Mouse (Mus musculus): ENCODE data around the gene Rplp2. TPM values are rescaled to one million over a fixed set of nuclear protein-coding genes. Genes with fewer than 3 reads are reported as not detected.
"Not testable (repeated sequence)": the region's sequence is repeated elsewhere in the genome, so short reads cannot be mapped to it uniquely, and the experiment has no call there.

Gene Rplp2
- 2,028 and 2,062 TPM in 2 replicates for polyA plus RNA-seq (2015; fragmentation: Nextera tagmentation; extraction: Ambion mirVana)

DNA sequence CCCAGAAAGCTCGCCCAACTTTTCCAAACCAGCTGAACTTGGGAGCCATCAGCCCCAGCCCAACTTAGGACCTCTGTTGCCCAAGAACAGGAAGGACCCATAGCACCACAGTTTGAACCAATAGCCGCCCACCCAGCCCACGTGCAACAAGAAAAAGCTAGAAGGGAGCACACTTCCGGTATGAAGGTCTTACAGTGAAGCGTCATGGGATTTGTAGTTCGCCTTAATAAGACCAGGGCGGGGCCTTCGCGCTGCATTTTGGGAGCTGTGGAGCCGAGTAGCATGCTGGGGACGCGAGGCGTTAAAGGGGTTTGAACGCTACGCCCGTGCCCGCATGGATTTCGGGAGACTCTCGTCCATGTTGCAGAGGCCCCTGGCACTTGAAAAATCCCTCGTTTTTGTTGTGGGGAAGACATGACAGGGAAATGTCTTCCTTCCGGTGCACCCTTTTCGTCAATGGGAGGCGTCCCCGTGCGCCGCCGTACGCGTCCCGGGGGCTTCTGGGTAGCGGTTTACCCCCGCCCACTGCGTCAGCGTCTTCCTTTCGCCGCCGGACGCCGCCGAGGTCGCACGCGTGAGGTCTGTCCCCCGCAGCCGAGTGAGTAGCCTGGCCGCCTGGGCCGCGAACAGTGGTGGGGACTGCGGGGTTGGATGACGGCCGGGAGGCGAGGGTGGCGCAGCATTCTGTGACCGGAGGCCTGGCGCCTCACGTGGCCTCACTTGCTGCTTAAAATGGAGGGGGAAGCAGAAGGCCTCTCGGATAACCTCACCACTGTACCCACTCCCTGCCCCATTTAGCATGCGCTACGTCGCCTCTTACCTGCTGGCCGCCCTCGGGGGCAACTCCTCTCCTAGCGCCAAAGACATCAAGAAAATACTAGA is at the start of gene Rplp2:
TSS of gene Rplp2 (plus strand) at position 261 of the 882 bp plus-strand sequence.
- DNase-seq (ENCODE audit: low spot score): peak; percentile 94

DNA sequence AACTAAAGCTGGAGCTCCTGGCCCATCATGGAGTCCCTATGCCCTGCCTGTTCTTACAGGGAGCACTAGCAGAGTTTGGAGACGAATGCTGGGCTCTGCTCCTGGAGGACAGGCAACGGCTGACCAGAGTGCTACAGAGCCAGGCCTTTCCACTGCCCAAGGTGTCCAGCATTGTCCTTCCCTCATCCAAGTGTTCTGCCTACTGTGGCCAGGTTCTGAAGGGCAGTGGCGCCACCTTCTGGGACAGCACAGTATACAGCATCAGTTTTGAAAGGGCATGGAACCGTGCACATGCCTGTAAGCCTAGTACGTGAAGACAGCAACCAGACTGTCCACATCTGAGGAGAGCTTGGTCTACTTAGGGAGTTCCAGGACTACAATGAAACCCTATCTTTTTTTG is 43.9 kb upstream of the Rplp2 start:
- DNase-seq (ENCODE audit: low spot score): peak; percentile 60

DNA sequence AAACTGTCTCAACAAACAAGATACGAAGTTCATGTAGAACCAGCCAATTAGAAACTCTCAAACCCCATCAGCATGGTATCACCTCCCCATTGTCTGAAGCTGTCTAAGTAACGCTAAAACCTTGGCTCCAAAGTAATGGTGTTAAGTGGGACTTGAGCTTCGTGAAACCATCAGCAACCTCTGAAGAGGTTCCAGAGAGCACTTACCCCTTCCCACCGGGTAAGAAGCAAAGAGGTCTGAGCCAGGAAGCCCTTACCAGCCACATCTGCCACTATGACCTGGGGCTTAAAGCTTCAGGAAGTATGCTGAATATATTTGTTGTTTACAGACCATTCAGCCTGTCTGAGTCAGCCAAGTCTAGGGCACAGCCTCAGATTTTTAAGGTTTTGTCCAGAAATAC is 41.7 kb upstream of the Rplp2 start:
- DNase-seq (ENCODE audit: low spot score): no peak

DNA sequence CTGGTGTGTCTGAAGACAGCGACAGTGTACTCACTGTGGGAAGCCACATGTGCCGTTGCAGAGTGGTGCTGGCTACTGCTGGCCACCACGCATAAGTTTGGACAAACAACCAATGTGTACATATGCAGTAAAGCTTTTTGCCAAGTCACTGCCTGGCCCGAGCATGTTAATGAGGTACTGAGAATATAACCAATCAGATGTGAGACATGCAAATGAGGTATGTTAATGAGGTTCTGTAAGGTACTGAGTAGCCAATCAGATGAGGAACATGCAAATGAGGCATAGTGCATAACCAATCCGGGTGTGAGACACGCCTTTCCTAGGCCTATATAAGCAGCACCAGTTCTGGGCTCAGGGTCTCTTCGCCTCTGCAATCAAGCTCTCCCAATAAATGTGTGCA is 39.5 kb upstream of the Rplp2 start:
- not testable (repeated sequence) for DNase-seq (ENCODE audit: low spot score)

DNA sequence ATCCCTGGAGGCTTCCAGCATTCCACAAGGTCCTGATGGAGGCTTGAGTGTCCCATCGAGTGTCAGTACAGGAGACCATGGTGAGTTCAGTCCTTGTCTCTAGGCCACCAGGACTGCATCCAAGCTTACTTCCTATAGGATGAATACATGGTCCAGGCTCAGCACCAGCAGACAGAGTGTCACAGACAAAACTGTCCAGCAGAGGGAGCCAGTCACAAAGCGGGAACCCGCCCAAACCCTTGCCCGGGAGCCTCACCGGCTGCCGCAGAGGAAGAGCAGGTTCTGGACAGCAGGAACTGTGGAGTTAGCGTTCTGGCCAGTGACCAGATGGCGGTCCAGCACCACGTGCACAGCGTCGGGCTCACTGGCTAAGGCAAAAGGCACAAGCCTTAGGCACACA is 38.3 kb upstream of the Rplp2 start:
- DNase-seq (ENCODE audit: low spot score): peak; percentile 75

DNA sequence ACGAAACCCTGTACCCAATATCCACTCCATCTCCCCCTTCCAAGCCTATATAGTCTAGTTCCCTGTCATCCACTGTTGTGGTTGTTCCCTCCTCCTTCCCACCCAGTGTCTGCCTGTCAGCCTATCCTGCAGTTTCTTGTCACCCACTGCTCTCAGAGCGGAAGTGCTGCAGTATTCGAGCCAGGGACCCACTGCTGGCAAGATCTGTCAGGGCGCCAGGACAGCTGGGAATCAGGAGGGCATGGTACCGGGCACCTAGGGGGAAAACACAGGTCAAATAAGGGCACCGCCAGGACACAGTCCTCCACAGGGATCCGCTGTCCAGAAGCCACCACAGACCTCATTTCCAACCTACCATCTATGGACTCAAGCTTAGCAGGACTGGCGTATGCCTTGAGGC is 36.5 kb upstream of the Rplp2 start:
- DNase-seq (ENCODE audit: low spot score): no peak

DNA sequence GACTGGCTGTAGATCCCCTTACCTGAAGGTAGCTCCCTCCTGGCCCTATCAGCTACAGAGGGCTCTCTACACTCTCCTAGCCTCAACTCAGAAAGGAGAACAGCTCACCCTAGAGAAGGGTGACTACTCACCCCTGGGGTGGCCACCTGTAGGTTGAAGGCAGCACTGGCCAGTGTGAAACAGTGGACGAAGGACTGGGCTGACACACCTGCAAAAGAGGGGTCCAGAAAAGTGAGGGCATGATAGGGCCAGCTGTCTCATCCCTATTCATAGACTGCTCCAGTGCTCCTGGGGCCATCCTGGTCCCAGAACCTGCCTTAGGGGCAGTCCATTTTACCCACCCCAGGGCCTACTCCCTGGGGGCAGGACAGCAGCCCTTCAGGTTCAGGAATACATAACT is 35.5 kb upstream of the Rplp2 start:
- DNase-seq (ENCODE audit: low spot score): no peak

DNA sequence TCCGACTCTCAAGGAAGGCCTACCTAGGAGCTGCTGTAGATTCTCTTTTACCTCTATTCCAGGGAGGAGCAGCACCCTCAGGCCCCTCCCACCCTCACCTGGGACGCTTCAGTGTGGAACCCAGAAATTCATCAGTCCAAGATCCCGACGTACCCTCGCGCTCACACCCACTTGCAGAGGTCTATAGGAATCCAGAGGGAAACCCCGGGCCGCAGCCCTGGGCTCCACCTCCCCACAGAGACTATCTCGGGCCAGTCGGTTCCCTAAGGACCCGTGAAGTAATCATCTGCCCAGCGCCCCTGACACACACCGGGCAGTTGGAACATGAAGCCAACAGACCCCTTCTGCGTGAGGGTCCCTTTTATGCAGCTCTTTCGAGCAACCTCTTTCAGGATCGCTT is 33.8 kb upstream of the Rplp2 start:
- no peak for DNase-seq (ENCODE audit: low spot score)

DNA sequence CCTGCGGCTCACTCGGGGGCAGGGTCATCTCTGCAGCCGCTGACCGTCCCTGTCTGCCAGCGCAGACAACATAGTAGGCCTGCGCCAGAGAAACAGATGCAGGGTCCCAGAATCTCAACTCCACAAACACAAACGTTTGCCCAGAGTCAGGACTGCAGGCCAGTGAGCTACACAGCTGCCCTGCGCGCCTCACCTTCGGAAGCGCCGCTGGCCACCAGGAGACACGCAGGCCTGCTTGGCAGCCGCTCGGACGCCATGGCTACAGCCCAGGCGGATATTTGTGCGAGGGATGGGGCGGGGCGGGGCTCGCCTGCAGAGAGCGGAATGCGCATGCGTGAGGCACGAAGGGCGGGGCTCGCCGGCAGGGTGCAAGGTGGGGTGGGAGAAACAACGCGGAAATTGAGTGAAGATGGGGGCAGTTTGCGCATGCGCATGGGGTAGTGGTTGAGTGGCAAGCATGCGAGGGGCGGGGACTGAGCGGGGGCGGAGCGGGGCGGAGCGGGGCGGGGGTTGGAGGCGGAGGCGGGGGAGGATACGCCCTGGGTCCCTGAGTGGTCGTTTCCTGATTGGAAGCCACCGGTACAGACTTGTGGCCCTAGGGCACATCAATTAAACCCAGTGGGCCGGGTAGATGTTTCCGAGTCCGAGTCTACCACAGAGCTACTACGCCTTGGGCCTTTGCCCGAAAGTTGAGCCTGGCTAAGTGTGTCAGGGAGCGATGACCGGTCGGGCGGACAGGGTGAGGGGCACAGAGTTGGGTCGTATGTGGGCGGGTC is 33.2 kb upstream of the Rplp2 start, which contains the start of gene Gatd1:
TSS of gene Gatd1 (minus strand) at position 328 of the 776 bp plus-strand sequence.
- peak; percentile 99 for DNase-seq (ENCODE audit: low spot score)

DNA sequence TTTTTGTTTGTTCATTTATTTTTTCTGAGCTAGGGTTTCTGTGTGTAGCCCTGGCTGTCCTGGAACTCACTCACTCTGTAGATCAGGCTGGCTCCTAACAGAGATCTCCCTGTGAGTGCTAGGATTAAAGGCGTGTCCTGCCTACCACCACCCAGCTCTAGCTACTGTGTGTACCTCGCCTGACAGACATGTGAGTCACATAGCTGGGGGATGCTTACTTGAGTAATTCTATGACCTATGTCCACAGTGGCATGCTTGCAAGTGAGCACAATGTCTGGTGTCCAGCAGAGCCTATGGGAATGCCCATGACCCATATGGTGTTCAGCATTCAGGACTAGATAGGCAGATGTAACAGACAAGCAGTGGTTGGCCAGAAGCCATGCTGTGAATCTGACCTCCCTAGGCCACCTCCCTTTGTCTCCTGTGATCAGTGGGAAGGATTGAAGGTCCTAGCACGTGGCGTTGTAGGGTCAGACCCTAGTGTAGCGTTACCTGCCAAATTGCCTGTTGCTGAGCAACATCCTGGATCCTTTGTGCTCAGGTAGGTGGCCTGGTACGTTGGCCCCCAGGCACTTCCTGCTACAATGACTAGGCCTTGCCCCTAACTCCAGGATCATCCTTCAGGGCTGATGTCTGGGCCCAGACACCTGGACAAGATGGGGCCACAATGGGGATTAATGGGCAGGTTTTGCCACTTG is 30.9 kb upstream of the Rplp2 start:
- no peak for DNase-seq (ENCODE audit: low spot score)

DNA sequence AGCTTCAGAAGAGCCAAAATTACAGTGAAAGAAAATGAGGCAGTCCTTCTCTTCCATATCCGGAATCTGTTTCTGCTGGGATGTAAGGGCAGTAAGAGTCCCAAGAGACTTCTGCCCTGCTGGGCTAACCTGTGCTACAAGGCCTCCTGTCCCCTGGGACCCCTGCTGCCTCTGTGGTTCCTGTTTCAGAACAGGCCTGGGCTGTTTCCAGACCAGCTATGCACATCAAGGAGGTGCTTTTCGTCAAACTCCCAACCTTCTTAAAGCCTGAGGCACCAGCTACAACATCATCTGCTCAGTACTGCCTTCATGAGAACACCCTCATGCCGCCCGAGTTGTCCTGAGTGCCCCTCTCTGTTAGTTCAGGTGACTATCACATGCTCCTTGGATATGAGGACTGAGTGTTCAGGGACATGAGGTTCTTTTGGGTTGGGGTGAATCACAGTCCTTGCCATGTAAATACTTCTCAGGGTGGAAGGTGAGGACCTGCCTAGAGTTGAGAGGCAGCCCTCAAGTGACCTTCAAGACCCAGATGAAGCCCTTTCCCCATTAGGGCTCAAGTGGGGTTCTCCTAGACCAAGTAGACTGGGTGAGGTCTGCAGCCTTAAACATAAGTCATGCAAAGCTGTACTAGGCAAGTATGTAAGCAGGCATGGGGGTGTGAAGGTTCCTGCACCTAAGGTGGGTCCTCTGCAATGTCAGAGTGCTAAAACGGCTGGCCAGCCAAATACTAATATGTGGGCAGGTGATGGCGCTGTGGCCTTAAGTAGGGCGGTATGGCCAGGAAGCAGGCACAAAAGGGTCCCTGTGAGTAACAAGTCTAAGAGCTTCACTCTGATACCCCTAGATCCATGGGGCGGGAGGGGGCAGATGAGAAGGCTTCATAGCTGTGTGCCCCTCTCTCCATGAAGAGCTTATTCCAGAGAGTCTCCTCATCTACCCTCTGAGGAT is 29.2 kb upstream of the Rplp2 start:
- no peak for DNase-seq (ENCODE audit: low spot score)

DNA sequence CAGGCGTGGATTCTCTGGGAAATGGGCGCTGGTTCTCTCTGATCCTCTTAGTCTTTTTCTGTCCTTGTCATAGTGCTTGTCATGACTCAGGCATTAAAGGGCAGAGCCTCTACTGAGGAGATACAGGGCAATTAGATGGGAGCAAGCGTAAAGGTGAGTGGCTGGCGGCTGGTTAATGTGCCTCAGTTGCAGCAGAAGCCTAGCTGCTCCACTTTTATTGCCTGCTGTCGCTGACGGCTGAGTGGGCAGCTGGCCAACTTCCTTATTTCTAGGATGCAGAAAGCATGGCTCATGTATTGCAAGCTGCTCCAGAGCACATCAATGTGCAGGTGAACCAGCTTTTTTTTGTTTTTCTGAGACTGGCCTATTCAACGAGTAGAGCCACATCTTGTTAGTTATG is 28.2 kb upstream of the Rplp2 start:
- no peak for DNase-seq (ENCODE audit: low spot score)

DNA sequence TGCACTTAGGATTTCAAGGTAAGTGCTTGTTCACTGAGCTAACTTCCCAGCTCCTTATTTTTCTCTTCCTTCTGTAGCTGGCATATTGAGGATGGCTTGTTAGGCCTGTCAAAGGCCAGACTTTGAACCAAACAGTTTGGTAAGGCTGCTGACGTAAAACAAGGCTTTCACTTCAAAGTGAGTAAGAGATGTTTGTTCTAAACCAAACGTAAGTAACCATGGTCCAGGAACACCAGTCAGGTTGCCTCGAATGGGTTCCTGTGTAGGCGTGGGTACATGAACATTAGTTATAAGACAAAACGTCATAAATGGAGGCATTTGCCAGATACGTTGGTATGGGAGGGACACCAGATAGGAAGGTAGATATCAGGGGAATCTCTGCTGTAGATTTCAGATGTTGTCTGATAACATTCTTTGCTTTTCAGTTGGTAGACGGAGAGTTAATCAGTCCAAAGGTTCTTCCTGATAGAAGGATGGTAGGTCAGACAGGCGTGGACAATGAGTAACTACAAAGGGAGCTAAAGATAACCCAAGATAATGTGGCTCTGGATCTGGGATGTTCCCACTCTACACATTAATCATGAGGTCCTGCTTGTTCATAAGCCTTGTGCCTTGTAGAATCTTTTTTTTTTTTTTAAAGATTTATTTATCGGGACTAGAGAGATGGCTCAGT is 27.0 kb upstream of the Rplp2 start:
- DNase-seq (ENCODE audit: low spot score): no peak

DNA sequence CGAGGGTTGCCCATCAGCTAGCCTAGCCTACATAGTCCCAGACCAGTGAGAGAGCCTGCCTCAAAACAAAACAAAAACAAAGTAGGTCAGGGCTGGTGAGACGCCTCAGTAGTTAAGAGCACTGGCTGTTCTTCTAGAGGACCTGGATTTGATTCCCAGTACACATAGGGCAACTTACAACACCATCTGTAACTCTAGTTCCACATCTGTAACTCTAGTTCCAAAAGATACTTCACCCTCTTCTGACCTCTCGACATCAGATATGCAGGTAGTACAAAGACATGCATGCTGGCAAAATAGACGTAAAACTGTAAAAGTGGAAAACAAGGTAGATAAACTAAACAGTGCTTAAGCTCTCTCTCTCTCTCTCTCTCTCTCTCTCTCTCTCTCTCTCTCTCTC is 23.4 kb upstream of the Rplp2 start:
- DNase-seq (ENCODE audit: low spot score): no peak

DNA sequence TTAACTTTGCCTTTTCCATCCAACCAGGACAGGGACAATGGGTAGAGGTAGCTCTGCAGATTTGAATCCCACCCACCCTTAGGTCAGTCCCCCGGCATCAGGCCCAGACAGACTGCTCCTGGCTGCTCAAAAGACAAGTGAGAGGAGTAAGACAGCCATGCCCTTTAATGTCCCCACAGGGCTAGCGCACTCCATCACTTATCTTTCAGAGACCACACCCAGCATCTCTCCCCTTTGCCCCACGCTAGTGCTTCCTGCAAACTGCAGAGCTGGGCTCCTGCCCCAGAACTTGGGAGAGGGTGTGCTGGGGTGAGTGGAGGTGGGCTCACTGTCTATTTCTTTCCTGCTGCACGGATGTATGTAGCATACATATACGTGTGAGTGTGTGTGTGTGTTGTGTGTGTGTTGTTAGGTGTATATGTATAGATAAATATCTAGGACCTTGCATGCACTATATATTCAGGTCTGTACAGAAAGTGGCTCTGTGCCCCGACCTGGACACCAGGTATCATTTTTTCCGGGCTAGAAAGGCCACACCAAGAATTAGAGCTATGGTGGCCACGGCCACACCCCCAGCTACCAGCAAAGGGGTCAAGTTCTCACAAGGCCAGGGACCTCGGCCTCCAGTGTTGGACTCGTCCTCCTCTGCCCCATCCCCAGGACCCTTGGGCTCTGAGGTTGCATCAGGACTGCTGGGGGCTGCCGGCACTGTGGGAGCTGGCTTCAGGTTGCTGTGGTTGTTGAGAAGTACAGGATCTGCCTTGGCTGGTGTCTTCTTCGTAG is 20.0 kb upstream of the Rplp2 start:
- DNase-seq (ENCODE audit: low spot score): no peak

DNA sequence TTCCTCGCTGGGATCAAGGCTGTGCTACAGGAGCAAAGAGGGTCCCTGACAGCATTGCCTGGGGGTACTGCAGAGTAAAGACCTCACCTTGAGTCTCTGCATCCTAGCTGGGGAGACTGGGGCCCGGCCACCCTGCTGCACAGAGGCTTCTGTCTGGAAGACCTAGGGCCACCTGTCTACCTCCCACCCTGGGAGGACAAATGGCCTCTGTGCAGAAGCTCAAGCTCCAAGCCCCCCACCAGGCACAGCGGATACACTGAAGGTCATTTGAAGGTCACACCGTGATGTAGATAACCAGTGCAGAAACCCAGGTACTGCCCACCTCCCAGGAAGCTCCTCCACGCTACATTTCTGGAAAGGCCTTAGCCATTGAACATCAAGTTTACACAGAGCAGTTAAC is 18.5 kb upstream of the Rplp2 start:
- no peak for DNase-seq (ENCODE audit: low spot score)

DNA sequence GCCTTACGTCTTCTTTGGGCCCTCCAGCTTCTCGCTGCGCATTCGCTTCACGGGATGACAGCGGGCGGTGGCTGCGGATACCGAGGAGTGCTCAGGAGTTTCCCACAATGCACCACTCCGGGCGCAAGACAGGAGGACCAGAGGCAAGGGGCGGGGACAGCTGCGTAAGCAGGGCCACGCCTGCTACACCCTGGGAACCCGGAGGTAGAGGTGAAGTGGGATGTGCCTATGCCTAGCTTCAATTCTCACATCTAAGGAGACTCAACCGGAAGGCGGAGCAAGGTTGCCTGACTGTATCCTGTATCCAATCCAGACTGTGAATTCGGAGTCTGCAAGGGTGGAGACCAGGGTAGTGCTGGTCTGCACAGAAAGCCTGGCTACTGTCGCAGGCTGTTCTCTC is 17.9 kb upstream of the Rplp2 start, which contains the start of gene Cend1:
TSS of gene Cend1 (minus strand) at position 182 of the 400 bp plus-strand sequence.
- DNase-seq (ENCODE audit: low spot score): peak; percentile 38

DNA sequence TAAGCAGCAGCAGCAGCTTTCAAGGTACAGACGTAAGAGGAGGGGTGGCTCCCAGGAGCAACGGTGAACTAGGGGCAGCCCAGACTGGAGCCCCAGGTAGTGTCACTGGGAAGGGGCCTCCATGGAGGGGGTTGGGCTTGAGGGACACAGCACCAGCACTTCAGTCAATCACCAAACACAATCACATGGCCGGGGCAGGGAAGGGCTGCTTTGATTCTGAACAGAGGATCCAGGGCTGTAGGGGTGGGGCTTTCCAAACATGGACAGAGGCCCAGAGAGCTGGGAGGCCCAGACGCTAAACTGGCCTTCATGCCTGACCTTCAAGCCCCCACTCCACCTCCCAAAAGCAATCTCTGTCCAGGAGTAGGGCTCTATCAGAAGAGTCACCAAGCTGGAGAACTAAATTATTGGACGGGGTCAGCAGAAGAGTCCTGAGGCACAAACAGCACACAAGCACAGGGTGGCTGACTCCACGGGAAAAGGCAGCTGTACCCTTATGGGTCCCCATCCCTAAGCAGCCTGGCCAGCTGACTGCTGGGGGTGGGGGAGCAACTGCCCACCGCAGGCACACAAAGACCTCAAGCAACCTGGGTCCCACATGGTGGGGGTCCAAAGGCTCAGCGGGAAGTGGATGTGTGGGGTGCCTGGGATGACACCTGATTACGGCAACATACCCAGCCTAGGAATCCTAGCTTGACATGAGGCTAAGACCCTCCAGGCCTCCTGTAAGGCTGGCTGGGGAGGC is 17.2 kb upstream of the Rplp2 start:
- DNase-seq (ENCODE audit: low spot score): no peak

Measured in thymus, postnatal 0 days (tissue).